Mouse (Mus musculus) CH12.LX (cell line): ENCODE measurements around the gene Fam189a2. TPM values are rescaled to one million over a fixed set of nuclear protein-coding genes. Genes with fewer than 3 reads are reported as not detected.
A peak's percentile ranks its signal among the peaks of the same experiment; 100 is the strongest.

Experiments
- DNase-seq: peaks from one replicate; pipeline ENCODE4 v3.0.0-alpha.2; 2013; ENCODE audit errors: extremely low read depth
- H3K27ac ChIP-seq: 2 replicates; pipeline ENCODE4 v1.5.1; 2012; ENCODE audit warnings: low read depth, mild to moderate bottlenecking, control low read depth, moderate library complexity; ENCODE audit not compliant: insufficient read depth
- H3K27me3 ChIP-seq: replicated peaks from 2 replicates; pipeline ENCODE3; 2012; ENCODE audit warnings: inconsistent platforms
- H3K36me3 ChIP-seq, 2 experiments: replicated peaks in 1 of 2; 2 replicates each; pipeline versions ENCODE3 to v1.6.1; 2012; ENCODE audit warnings: inconsistent platforms in 1 of 2, low read length in 1 of 2, mild to moderate bottlenecking in 1 of 2, mixed read lengths in 1 of 2, moderate library complexity in 1 of 2; ENCODE audit not compliant: control insufficient read depth in 1 of 2, insufficient read depth in 1 of 2
- H3K4me1 ChIP-seq, 2 experiments: 2 replicates each; pipeline ENCODE4 v1.6.1; 2012; ENCODE audit warnings: inconsistent platforms in 1 of 2, moderate library complexity in 1 of 2; ENCODE audit not compliant: insufficient read depth in 2 of 2, control insufficient read depth in 1 of 2
- H3K4me2 ChIP-seq: 2 replicates; pipeline ENCODE4 v1.6.1; 2012; ENCODE audit warnings: low read depth, mild to moderate bottlenecking, control low read depth; ENCODE audit not compliant: poor library complexity, insufficient read depth, severe bottlenecking
- H3K4me3 ChIP-seq, 3 experiments: fragments of 150-350 bp in 1 of 3; sonication (generic) in 1 of 3; replicated peaks in 1 of 3; 2 replicates each; pipeline versions ENCODE3 to v1.5.1; 2011 to 2012; ENCODE audit warnings: low read depth in 2 of 3, low read length in 2 of 3, mild to moderate bottlenecking in 2 of 3, moderate library complexity in 2 of 3, control low read depth in 1 of 3, improper control_type of control experiment in 1 of 3, inconsistent platforms in 1 of 3, mixed read lengths in 1 of 3; ENCODE audit not compliant: poor library complexity in 1 of 3
- H3K79me2 ChIP-seq: replicated peaks from 2 replicates; pipeline ENCODE4 v1.6.1; 2012; ENCODE audit warnings: mild to moderate bottlenecking, moderate library complexity; ENCODE audit not compliant: control insufficient read depth, poor library complexity, insufficient read depth, severe bottlenecking; ENCODE audit errors: extremely low read depth
- H3K9ac ChIP-seq: 2 replicates; pipeline ENCODE4 v1.6.1; 2012; ENCODE audit warnings: low read depth, mild to moderate bottlenecking, control low read depth, moderate library complexity; ENCODE audit not compliant: insufficient read depth
- H3K9me3 ChIP-seq: replicated peaks from 2 replicates; pipeline ENCODE3; 2012; ENCODE audit warnings: low read length, inconsistent platforms, mixed read lengths
- BHLHE40 ChIP-seq: IDR thresholded peaks from 2 replicates; pipeline ENCODE4 v1.6.1; 2011; ENCODE audit warnings: mild to moderate bottlenecking, low read depth, low read length, improper control_type of control experiment
- CHD1 ChIP-seq: IDR thresholded peaks from 2 replicates; pipeline ENCODE4 v1.6.1; 2012; ENCODE audit warnings: low read depth, low read length, improper control_type of control experiment, inconsistent platforms
- E2F4 ChIP-seq: IDR thresholded peaks from 2 replicates; pipeline ENCODE4 v1.6.1; 2011; ENCODE audit warnings: low read depth, low read length, improper control_type of control experiment; ENCODE audit not compliant: insufficient replicate concordance
- ELF1 ChIP-seq: IDR thresholded peaks from 2 replicates; pipeline ENCODE4 v1.6.1; 2014; ENCODE audit warnings: low read depth, mild to moderate bottlenecking, inconsistent platforms, low read length, improper control_type of control experiment
- GABPA ChIP-seq: IDR thresholded peaks from 2 replicates; pipeline ENCODE4 v1.6.1; 2012; ENCODE audit warnings: low read depth, low read length, improper control_type of control experiment, inconsistent platforms; ENCODE audit not compliant: insufficient replicate concordance
- HCFC1 ChIP-seq: IDR thresholded peaks from 2 replicates; pipeline ENCODE4 v1.6.1; 2012; ENCODE audit warnings: low read depth, mild to moderate bottlenecking, inconsistent platforms, low read length, improper control_type of control experiment
- JUN ChIP-seq: IDR thresholded peaks from 2 replicates; pipeline ENCODE4 v1.6.1; 2011; ENCODE audit warnings: low read depth, mild to moderate bottlenecking, low read length, improper control_type of control experiment, moderate library complexity; ENCODE audit not compliant: insufficient read depth
- KAT2A ChIP-seq: IDR thresholded peaks from 2 replicates; pipeline ENCODE4 v1.6.1; 2012; ENCODE audit warnings: low read length, improper control_type of control experiment, inconsistent platforms; ENCODE audit not compliant: insufficient replicate concordance
- MAFK ChIP-seq: IDR thresholded peaks from 2 replicates; pipeline ENCODE4 v1.6.1; 2011; ENCODE audit warnings: low read length, improper control_type of control experiment; ENCODE audit not compliant: insufficient replicate concordance
- MAX ChIP-seq: IDR thresholded peaks from 2 replicates; pipeline ENCODE4 v1.6.1; 2011; ENCODE audit warnings: low read length, improper control_type of control experiment
- MEF2A ChIP-seq: IDR thresholded peaks from 2 replicates; pipeline ENCODE4 v1.6.1; 2014; ENCODE audit warnings: low read depth, mild to moderate bottlenecking, inconsistent platforms, low read length, improper control_type of control experiment, borderline replicate concordance
- MXI1 ChIP-seq: IDR thresholded peaks from 2 replicates; pipeline ENCODE4 v1.6.1; 2011; ENCODE audit warnings: mild to moderate bottlenecking, low read depth, low read length, improper control_type of control experiment
- NRF1 ChIP-seq: IDR thresholded peaks from 2 replicates; pipeline ENCODE4 v1.6.1; 2014; ENCODE audit warnings: low read depth, mild to moderate bottlenecking, inconsistent platforms, low read length, improper control_type of control experiment, moderate library complexity
- POLR2A ChIP-seq: IDR thresholded peaks from 2 replicates; pipeline ENCODE4 v1.6.1; 2011; ENCODE audit warnings: low read depth, mild to moderate bottlenecking, improper control_type of control experiment, low read length
- POLR2AphosphoS2 ChIP-seq: IDR thresholded peaks from 2 replicates; pipeline ENCODE4 v1.6.1; 2011; ENCODE audit warnings: low read depth, low read length, improper control_type of control experiment
- RAD21 ChIP-seq: IDR thresholded peaks from 2 replicates; pipeline ENCODE4 v1.6.1; 2011; ENCODE audit warnings: low read depth, mild to moderate bottlenecking, low read length, improper control_type of control experiment, moderate library complexity
- SIN3A ChIP-seq: IDR thresholded peaks from 2 replicates; pipeline ENCODE4 v1.6.1; 2012; ENCODE audit warnings: low read length, improper control_type of control experiment, inconsistent platforms
- SMC3 ChIP-seq: IDR thresholded peaks from 2 replicates; pipeline ENCODE4 v1.6.1; 2011; ENCODE audit warnings: low read depth, low read length, improper control_type of control experiment
- TCF12 ChIP-seq: IDR thresholded peaks from 2 replicates; pipeline ENCODE4 v1.6.1; 2014; ENCODE audit warnings: low read depth, mild to moderate bottlenecking, inconsistent platforms, low read length, improper control_type of control experiment
- UBTF ChIP-seq: IDR thresholded peaks from 2 replicates; pipeline ENCODE4 v1.6.1; 2012; ENCODE audit warnings: low read depth, mild to moderate bottlenecking, inconsistent platforms, low read length, improper control_type of control experiment, moderate library complexity
- ZNF384 ChIP-seq: IDR thresholded peaks from 2 replicates; pipeline ENCODE4 v1.6.1; 2012; ENCODE audit warnings: low read depth, low read length, improper control_type of control experiment, inconsistent platforms
- dilution Hi-C: fragments of 300-500 bp; cut with MboI; formaldehyde crosslinking; loops from 2 replicates; pipeline ENCODE4 v1.14.3; 2020; ENCODE audit warnings: low sequenced_read_pairs; ENCODE audit not compliant: extremely low pct_unique_long_range_greater_than_20kb, extremely low pct_ligation_motif_present
- in situ Hi-C: fragments of 300-500 bp; cut with MboI; formaldehyde crosslinking; loops from 3 replicates; pipeline ENCODE4 v1.14.3; 2019; ENCODE audit warnings: low sequenced_read_pairs, low pct_ligation_motif_present, low pct_unique_long_range_greater_than_20kb, mixed read lengths
- polyA plus RNA-seq: library from polyadenylated mRNA; unstranded; fragments of >175 nt; gene quantifications from 2 replicates; pipeline ENCODE4 v1.2.1, GENCODE M21; 2012; ENCODE audit warnings: low read depth; ENCODE audit not compliant: insufficient read length
- total RNA-seq, 2 experiments: library from RNA; depleted of rRNA; stranded (reverse); fragments of 300-350 nt in 1 of 2; fragments of >200 nt in 1 of 2; gene quantifications; 2 replicates each; pipeline ENCODE4 v1.2.3; 2012 to 2014

Gene Fam189a2
- total and polyA plus RNA-seq, 3 experiments, result not detected

GRCm38 (mm10) chr19:23984186-23984585, 46.6 kb downstream of the Fam189a2 start:
- H3K9me3 ChIP-seq, result peaks cover 3% of the 10 kb centered on the region
- no peak for DNase-seq
- dilution Hi-C loops, result no loop called here
- no peak overlapping the region for H3K4me3 ChIP-seq
- H3K9ac ChIP-seq, result no peak overlapping the region
- TF ChIP-seq MAX (no peak), JUN (no peak), E2F4 (no peak), GABPA (no peak), UBTF (no peak), ELF1 (no peak), POLR2A (no peak)
- H3K79me2 ChIP-seq, result no peaks in the 10 kb centered on the region
- H3K4me2 ChIP-seq, result no peak overlapping the region
- no peak overlapping the region for H3K27ac ChIP-seq
- peaks cover 6 to 17% of the 10 kb centered on the region in 2 experiments; a peak in 3 of 4 replicates for H3K4me1 ChIP-seq
- in situ Hi-C loops, result loop anchor here (25.0 kb wide), 1 partner anchor 278 kb away; no protein-coding TSS in a partner anchor
- no peaks in the 10 kb centered on the region for H3K36me3 ChIP-seq
- H3K27me3 ChIP-seq, result no peaks in the 10 kb centered on the region

- H3K27ac ChIP-seq, result no peak overlapping the region
- peaks cover 0 to 3% of the 10 kb centered on the region in 2 experiments; a peak in 2 of 4 replicates for H3K4me1 ChIP-seq
- H3K4me2 ChIP-seq, result no peak overlapping the region
- H3K36me3 ChIP-seq, result no peaks in the 10 kb centered on the region
- peak; percentile 74; the same call in 1 of the 2 replicates for TF ChIP-seq MAFK
- no peak for TF ChIP-seq HCFC1
- no peaks in the 10 kb centered on the region for H3K27me3 ChIP-seq
- H3K9ac ChIP-seq, result no peak overlapping the region
- H3K79me2 ChIP-seq, result no peaks in the 10 kb centered on the region
- no peak for DNase-seq
- no peak overlapping the region for H3K4me3 ChIP-seq
- in situ Hi-C loops, result loop anchor here (25.0 kb wide), 1 partner anchor 282 kb away; no protein-coding TSS in a partner anchor
- H3K9me3 ChIP-seq, result peaks cover 3% of the 10 kb centered on the region
- dilution Hi-C loops, result no loop called here
Measured at GRCm38 (mm10) chr19:23980598-23980997, 50.2 kb downstream of the Fam189a2 start.

GRCm38 (mm10) chr19:23977901-23978443, 52.8 kb downstream of the Fam189a2 start:
- Histone ChIP-seq H3K9me3 (peaks cover 3% of the 10 kb centered on the region), H3K4me3 (no peak overlapping the region), H3K27ac (no peak overlapping the region), H3K36me3 (no peaks in the 10 kb centered on the region), H3K79me2 (no peaks in the 10 kb centered on the region), H3K4me1 (peaks cover 3 to 13% of the 10 kb centered on the region in 2 experiments; a peak in 2 of 4 replicates), H3K27me3 (no peaks in the 10 kb centered on the region), H3K4me2 (no peak overlapping the region), H3K9ac (no peak overlapping the region)
- in situ Hi-C loops, result loop anchor here (25.0 kb wide), 1 partner anchor 284 kb away; no protein-coding TSS in a partner anchor
- TF ChIP-seq ELF1 (no peak), MAFK (no peak), POLR2A (no peak), E2F4 (no peak), RAD21 (no peak), UBTF (no peak), ZNF384 (no peak), MAX (no peak), MEF2A (no peak), GABPA (no peak), CHD1 (no peak), POLR2AphosphoS2 (no peak), BHLHE40 (no peak), NRF1 (no peak), SMC3 (no peak), SIN3A (no peak), TCF12 (no peak), MXI1 (no peak), KAT2A (no peak)
- dilution Hi-C loops, result no loop called here
- no peak for DNase-seq
